ENCODE assay signal across 13 mouse cellular contexts in the genomic region with DNA sequence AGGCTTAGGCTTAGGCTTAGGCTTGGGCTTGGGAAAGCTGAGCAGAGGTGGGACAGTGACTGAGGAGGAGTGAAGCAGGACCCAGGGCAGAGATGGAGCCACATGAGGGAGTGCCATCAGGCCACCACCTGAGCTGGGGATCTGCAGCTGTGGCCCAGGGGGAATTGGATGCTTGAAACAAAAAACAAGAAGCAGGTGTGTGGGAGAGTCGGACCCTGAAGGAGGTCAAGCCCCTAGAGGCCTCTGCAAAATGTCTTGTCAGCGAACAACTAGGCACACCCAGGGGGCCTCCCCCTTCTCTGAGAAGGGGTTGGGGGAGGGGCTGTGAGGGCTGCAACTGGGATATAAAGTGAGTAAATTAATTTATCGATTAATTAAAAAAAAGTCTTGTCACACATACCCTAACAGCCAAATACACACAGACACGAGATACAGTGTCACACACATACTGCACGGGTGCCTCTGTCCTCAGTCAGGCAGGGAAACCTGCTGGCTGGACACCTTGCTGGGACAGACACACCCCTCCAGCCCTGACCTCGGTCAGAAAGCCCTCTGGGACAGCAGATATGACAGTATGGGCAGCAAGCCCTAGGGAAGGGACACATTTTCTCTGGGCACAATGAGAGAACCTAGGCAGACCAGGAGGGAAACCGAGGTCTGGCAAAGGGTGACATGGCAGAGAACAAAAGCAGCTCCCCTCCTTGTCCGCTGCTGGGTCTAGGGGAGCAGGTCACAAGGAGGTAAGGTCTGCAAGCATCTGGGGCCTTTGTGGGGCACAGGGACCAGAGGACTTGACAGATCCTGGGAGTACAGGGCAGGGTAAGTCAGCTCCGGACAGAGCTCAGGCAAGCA. TPM values are rescaled to one million over a fixed set of nuclear protein-coding genes. Genes with fewer than 3 reads are reported as not detected.
A peak's percentile ranks its signal among the peaks of the same experiment; 100 is the strongest.
DNase-seq lines count a peak whose midpoint lies in the region; ATAC-seq lines count a peak whose summit lies in the region.
"Had no signal": no experiment of that assay in that cellular context is flagged by ENCODE, and none has a peak within 500 bp of the region (broad histone marks: within the 10 kb centered on the region; RNA-seq: fewer than 3 reads in every experiment).

No protein-coding gene starts in this region.

- H3K36me3 ChIP-seq in heart, embryonic 12.5 days: no peaks in the 10 kb centered on the region
- H3K36me3 ChIP-seq in limb, embryonic 12.5 days: peaks cover 12% of the 10 kb centered on the region; the same call in 1 of the 2 replicates
- no peaks in the 10 kb centered on the region for H3K36me3 ChIP-seq in forebrain, embryonic 16.5 days (ENCODE audit: control insufficient read depth, insufficient read depth)

- no peak; the same call in 1 of the 2 replicates for ATAC-seq in heart, embryonic 12.5 days (ENCODE audit: insufficient number of reproducible peaks, low FRiP score)
- peak; percentile 8; the same call in 1 of the 2 replicates for ATAC-seq in limb, embryonic 12.5 days (ENCODE audit: insufficient number of reproducible peaks, insufficient read depth, low FRiP score, low TSS enrichment, low read depth)
- ATAC-seq in forebrain, embryonic 16.5 days: no peak

- 0 out of 2 replicates have a peak overlapping the region, but pooled peaks have one; percentile 88 for H3K9ac ChIP-seq in heart, embryonic 12.5 days
- H3K9ac ChIP-seq in limb, embryonic 12.5 days (replicated peaks): peak overlapping the region; percentile 91
- no peak overlapping the region for H3K9ac ChIP-seq in forebrain, embryonic 16.5 days (replicated peaks; ENCODE audit: low read depth, low read length)

- no peak overlapping the region for H3K4me3 ChIP-seq in heart, embryonic 12.5 days
- peak overlapping the region; percentile 70; the same call in 1 of the 2 replicates for H3K4me3 ChIP-seq in limb, embryonic 12.5 days (replicated peaks)
- H3K4me3 ChIP-seq in forebrain, embryonic 16.5 days (replicated peaks; ENCODE audit: low read length): no peak overlapping the region

- H3K4me2 ChIP-seq in heart, embryonic 12.5 days: peak overlapping the region; percentile 80
- H3K4me2 ChIP-seq in limb, embryonic 12.5 days: peak overlapping the region; percentile 75
- H3K4me2 ChIP-seq in forebrain, embryonic 16.5 days (ENCODE audit: low read length): no peak overlapping the region

- no peaks in the 10 kb centered on the region for H3K9me3 ChIP-seq in heart, embryonic 12.5 days (replicated peaks)
- H3K9me3 ChIP-seq in limb, embryonic 12.5 days: no peaks in the 10 kb centered on the region
- no peaks in the 10 kb centered on the region for H3K9me3 ChIP-seq in forebrain, embryonic 16.5 days (ENCODE audit: control insufficient read depth, low read length)

- H3K4me1 ChIP-seq in heart, embryonic 12.5 days (replicated peaks): peaks cover 36% of the 10 kb centered on the region
- peaks cover 35% of the 10 kb centered on the region for H3K4me1 ChIP-seq in limb, embryonic 12.5 days (replicated peaks)
- H3K4me1 ChIP-seq in forebrain, embryonic 16.5 days (replicated peaks; ENCODE audit: control insufficient read depth, insufficient read depth, low read length): peaks cover 6% of the 10 kb centered on the region

- no peak for DNase-seq in heart, postnatal 4 days
- peak; percentile 3 for DNase-seq in urinary bladder, postnatal 10 days (ENCODE audit: low spot score)
- no peak for DNase-seq in urinary bladder, postnatal 36 days (ENCODE audit: low spot score in 2 of 2)
- DNase-seq in urinary bladder, postnatal 4 days (ENCODE audit: low spot score in 2 of 2): peak; percentile 13 to 50
- no peak for DNase-seq in retina, postnatal 1 day
- DNase-seq: layer of hippocampus, postnatal 36 days had no signal

- 47% methylated on average over 9 of the region's 9 CpGs for WGBS in heart, embryonic 12.5 days
- 42% methylated on average over 9 of the region's 9 CpGs for WGBS in limb, embryonic 12.5 days
- WGBS in forebrain, embryonic 16.5 days: 47% methylated on average over 9 of the region's 9 CpGs

- H3K27me3 ChIP-seq in heart, embryonic 12.5 days (replicated peaks): peaks cover 16% of the 10 kb centered on the region; the same call in 1 of the 2 replicates
- H3K27me3 ChIP-seq in limb, embryonic 12.5 days: no peaks in the 10 kb centered on the region
- H3K27me3 ChIP-seq in forebrain, embryonic 16.5 days (replicated peaks; ENCODE audit: control insufficient read depth, insufficient read depth, low read length): no peaks in the 10 kb centered on the region

- H3K27ac ChIP-seq in heart, embryonic 12.5 days (ENCODE audit: poor library complexity, severe bottlenecking): no peak overlapping the region
- H3K27ac ChIP-seq in limb, embryonic 12.5 days: peak overlapping the region; percentile 94
- H3K27ac ChIP-seq in forebrain, embryonic 16.5 days (ENCODE audit: low read length): no peak overlapping the region

RNA-seq across cellular contexts. Expression of gene Hspa12b, which starts 0.9 kb away (rescaled TPM):
- polyA plus RNA-seq in heart, embryonic 12.5 days (2016; fragmentation: Nextera tagmentation; extraction: Ambion mirVana): 8.7 and 8.9 TPM in 2 replicates
- total RNA-seq in heart, postnatal 4 days (2021): 10 to 100 TPM; 40.3 to 40.6 TPM
- polyA plus RNA-seq in limb, embryonic 12.5 days (2016; fragmentation: Nextera tagmentation; extraction: Ambion mirVana): 20.7 and 21.2 TPM in 2 replicates
- 4.4 and 4.7 TPM in 2 replicates for polyA plus RNA-seq in forebrain, embryonic 16.5 days (2015; fragmentation: Nextera tagmentation; extraction: Ambion mirVana)

RNA-seq across cellular contexts. Expression of gene Gm11037, which starts 7.1 kb away (rescaled TPM):
- polyA plus RNA-seq in heart, embryonic 12.5 days (2016; fragmentation: Nextera tagmentation; extraction: Ambion mirVana): not detected in 2 replicates
- total RNA-seq in heart, postnatal 4 days (2021): not detected
- polyA plus RNA-seq in limb, embryonic 12.5 days (2016; fragmentation: Nextera tagmentation; extraction: Ambion mirVana): not detected in 2 replicates
- not detected in 2 replicates for polyA plus RNA-seq in forebrain, embryonic 16.5 days (2015; fragmentation: Nextera tagmentation; extraction: Ambion mirVana)
- total RNA-seq: adrenal gland, postnatal 10 days; layer of hippocampus, postnatal 36 days had no signal
- polyA plus RNA-seq: gonadal fat pad, adult 2 months; myocyte; spleen, adult 2 months had no signal

RNA-seq across cellular contexts. Expression of gene 1700037H04Rik, which starts 33.7 kb away (rescaled TPM):
- 69.2 and 69.6 TPM in 2 replicates for polyA plus RNA-seq in heart, embryonic 12.5 days (2016; fragmentation: Nextera tagmentation; extraction: Ambion mirVana)
- total RNA-seq in heart, postnatal 4 days (2021): 10 to 100 TPM; 23.4 to 26.0 TPM
- polyA plus RNA-seq in limb, embryonic 12.5 days (2016; fragmentation: Nextera tagmentation; extraction: Ambion mirVana): 58.2 and 62.2 TPM in 2 replicates
- 87.5 and 97.1 TPM in 2 replicates for polyA plus RNA-seq in forebrain, embryonic 16.5 days (2015; fragmentation: Nextera tagmentation; extraction: Ambion mirVana)

RNA-seq across cellular contexts. Expression of gene Siglec1, which starts 39.6 kb away (rescaled TPM):
- polyA plus RNA-seq in heart, embryonic 12.5 days (2016; fragmentation: Nextera tagmentation; extraction: Ambion mirVana): 0.08 and 0.14 TPM in 2 replicates
- total RNA-seq in heart, postnatal 4 days (2021): under 1 TPM; 0.52 to 0.79 TPM
- polyA plus RNA-seq in limb, embryonic 12.5 days (2016; fragmentation: Nextera tagmentation; extraction: Ambion mirVana): 0.13 and 0.14 TPM in 2 replicates
- polyA plus RNA-seq in forebrain, embryonic 16.5 days (2015; fragmentation: Nextera tagmentation; extraction: Ambion mirVana): 0.12 and 0.13 TPM in 2 replicates
- polyA plus RNA-seq: myocyte had no signal

RNA-seq across cellular contexts. Expression of gene Cenpb, which starts 53.7 kb away (rescaled TPM):
- polyA plus RNA-seq in heart, embryonic 12.5 days (2016; fragmentation: Nextera tagmentation; extraction: Ambion mirVana): 6.9 and 7.2 TPM in 2 replicates
- total RNA-seq in heart, postnatal 4 days (2021): 10 to 100 TPM; 76.5 to 78.4 TPM
- polyA plus RNA-seq in limb, embryonic 12.5 days (2016; fragmentation: Nextera tagmentation; extraction: Ambion mirVana): 11.8 and 14.9 TPM in 2 replicates
- polyA plus RNA-seq in forebrain, embryonic 16.5 days (2015; fragmentation: Nextera tagmentation; extraction: Ambion mirVana): 16.0 and 16.9 TPM in 2 replicates

Comparison
In these comparisons a context has a peak if more than half of its experiments do, and no peak if none do; other contexts are left out.
1. DNase-seq: peak in urinary bladder, postnatal 10 days (single experiment) and urinary bladder, postnatal 4 days (2 of 2); none in heart, postnatal 4 days (single experiment), urinary bladder, postnatal 36 days (0 of 2) and retina, postnatal 1 day (single experiment).